Mouse (Mus musculus): ENCODE data around the gene Itga11. TPM values are rescaled to one million over a fixed set of nuclear protein-coding genes. Genes with fewer than 3 reads are reported as not detected.
"Not testable (repeated sequence)": the region's sequence is repeated elsewhere in the genome, so short reads cannot be mapped to it uniquely, and the experiment has no call there.

Gene Itga11
- total RNA-seq, 2 experiments from 2014 or later, result not detected

DNA sequence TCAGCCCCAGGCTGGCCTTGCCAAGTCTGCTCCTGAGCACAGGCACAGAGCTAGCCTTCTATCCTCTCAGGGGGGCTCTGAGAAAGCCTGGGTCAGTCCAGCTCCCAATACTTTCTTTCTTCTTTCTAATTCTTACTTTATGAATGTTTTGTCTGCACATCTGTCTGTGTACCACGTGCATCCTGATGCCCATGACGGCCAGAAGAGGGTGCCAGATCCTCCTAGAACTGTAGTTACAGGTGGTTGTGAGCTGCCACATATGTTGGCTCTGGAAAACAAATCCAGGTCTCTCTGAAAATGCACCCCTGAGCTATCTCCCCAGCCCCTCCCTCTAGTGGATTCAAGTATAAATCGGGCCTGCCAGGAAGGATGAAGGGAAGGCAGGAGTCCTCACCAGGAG is 82.0 kb downstream of the Itga11 start:
- ATAC-seq (ENCODE audit: poor library complexity, severe bottlenecking), result no peak

DNA sequence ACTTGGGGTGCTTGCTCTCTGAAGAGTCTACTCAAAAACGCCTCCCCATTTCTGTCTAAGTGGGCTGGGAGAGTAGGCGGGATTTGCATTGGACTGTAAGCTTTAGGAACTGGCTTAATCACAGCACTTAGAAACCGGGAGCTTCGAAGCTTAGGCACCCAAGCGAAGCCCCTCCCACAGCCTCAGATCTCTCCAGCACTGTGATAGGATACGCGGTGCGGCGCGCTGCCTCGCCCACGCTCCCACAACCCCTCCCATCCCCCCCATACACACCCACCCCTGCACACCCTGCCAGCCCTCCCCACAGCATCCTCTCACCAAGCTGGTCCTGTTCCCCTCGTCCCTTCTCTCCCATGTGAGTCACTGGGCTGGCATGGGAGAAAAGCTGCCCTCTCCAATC is 85.9 kb downstream of the Itga11 start:
- ATAC-seq (ENCODE audit: poor library complexity, severe bottlenecking), result no peak

DNA sequence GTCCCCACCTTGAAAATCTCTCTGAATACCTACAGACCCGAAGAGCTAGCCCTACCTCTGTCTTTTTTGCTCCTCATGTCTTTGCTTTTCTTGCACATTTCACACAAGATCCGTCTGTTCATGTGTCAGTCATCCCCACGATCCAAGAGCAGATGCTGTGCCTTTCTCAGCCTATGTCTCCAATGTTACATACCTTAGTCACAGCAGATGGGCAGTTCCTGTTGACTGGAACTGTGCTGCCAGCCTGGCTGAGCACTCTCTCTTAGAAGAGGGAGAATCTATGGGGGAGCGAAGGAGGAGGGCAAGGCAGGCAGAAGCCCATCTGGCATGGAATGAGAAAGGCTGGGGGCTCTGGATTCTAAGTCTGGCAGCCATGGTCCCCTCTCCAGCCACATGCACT is 87.7 kb downstream of the Itga11 start:
- no peak for ATAC-seq (ENCODE audit: poor library complexity, severe bottlenecking)

DNA sequence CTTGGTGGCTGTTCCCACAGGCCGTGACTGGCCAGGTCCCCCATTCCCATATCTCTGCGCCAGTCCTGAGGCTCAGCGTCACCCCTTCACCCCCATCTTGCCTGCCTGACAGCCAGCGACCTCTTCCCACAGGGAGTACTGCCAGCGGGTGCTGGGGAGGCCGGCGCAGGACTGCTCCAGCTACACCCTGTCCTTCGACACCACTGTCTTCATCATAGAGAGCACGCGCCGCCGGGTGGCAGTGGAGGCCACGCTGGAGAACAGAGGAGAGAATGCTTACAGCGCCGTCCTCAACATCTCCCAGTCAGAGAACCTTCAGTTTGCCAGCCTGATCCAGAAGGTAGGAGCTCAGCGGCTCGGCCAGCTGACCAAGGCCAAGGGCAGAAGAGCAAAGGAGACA is 89.8 kb downstream of the Itga11 start:
- no peak for ATAC-seq (ENCODE audit: poor library complexity, severe bottlenecking)

DNA sequence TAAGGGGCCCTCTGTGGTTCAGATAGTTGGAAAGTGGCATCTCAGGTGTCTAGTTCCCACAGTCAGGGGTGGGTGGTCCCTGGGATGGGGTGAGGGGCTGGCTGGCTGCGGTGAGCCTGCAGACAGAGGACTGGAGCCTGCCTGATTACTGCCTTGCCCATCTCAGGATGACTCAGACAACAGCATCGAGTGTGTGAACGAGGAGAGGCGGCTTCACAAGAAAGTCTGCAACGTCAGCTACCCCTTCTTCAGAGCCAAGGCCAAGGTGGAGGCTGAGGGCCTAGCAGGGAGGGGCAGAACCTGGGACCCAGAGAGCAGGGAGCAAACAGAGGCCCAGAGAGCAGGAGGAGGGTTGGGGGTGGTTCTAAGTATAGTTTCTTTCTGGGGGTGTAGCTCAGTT is 90.7 kb downstream of the Itga11 start:
- ATAC-seq (ENCODE audit: poor library complexity, severe bottlenecking), result no peak

DNA sequence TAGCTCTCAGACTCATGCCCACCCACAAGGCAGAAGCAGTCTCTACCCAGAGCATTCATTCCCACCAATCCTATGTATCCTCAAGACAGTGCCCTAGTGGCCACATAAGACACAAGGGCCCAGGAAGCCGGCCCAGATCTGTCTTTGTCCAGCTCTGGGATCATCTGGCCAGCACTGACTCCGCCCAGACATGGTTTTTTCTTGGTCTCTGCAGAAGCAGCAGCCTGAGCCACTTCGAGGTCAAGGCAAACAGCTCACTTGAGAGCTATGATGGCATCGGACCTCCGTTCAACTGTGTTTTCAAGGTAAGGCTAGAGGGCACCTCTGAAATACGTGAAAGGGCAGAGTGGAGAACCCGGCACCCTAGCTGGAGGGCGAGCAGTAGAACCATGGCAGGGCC is 95.1 kb downstream of the Itga11 start:
- no peak for ATAC-seq (ENCODE audit: poor library complexity, severe bottlenecking)

DNA sequence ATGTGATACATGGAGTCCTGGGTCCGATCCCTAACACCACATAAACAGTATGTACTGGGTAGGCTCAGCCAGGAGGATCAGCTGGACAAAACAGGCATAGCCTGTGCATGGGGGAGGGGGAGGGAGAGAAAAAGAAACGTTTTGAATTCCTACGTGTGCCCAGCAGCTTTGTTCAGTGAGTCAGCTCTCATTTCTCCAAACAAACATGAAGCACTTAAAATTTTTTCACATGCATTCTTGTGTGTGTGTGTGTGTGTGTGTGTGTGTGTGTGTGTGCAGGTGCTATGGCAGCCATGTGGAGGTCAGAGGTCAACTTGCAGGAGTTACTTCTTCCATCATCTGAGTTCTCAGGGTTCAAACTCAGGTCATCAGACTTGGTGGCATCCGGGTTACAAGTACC is 97.8 kb downstream of the Itga11 start:
- ATAC-seq (ENCODE audit: poor library complexity, severe bottlenecking), result no peak

DNA sequence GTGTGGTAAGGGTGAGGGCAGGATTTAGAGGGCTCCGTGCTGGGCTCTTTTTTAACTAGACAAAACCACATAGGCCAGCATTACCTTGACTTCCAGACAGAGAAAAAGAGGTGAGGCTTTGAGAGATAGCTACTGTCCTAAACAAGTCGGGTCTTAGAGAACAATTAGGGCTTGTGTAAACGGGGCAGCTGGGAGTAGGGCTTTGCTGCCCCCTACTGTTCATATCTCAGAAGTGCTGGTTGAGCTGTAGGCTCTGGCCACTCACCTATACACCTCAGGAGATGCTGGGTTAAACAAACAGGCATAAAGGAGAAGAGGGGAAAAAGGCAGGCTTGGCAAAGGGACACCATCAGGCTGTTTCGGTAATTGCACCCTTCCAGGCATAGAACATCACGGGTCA is 99.8 kb downstream of the Itga11 start:
- 0 out of 2 replicates have a peak, but pooled peaks have one; percentile 45 for ATAC-seq (ENCODE audit: poor library complexity, severe bottlenecking)

DNA sequence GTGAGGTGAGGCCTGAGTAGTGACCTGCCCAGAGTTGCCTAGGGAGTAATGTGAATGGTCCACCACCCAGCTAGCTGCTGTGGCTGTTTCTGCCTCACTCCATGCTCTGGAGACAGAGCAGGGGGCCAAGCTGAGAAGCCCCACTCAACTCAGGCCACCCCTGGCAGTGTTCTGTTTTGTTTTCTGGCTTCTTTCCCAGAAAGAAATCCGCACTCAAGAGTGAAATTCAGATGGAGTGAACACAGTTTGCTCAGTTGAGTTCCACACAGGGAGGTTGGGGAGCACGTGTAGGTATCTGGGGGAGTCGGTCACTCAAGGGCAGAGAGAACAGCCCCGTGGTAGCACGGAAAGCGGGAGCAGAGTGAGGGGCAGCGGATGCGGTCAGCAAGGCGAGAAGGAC is 101.1 kb downstream of the Itga11 start:
- no peak for ATAC-seq (ENCODE audit: poor library complexity, severe bottlenecking)

DNA sequence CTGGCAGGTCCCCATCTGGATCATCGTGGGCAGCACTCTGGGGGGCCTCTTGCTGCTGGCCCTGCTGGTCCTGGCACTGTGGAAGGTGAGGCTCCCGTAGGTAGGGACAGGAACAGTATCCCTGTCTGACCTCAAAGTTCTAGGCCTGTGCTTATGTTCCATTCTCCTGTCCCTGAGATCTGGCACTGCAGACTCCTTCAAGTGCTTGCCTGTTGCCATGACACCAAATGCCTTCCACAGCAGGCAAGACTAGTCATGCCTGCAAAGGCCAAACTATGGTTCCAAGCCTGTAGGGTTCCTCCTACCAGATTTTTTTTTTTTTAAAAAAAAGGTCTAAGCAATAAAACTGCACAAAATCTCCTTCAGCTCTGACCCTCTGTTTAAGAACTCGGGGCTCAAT is 104.3 kb downstream of the Itga11 start:
- no peak for ATAC-seq (ENCODE audit: poor library complexity, severe bottlenecking)

DNA sequence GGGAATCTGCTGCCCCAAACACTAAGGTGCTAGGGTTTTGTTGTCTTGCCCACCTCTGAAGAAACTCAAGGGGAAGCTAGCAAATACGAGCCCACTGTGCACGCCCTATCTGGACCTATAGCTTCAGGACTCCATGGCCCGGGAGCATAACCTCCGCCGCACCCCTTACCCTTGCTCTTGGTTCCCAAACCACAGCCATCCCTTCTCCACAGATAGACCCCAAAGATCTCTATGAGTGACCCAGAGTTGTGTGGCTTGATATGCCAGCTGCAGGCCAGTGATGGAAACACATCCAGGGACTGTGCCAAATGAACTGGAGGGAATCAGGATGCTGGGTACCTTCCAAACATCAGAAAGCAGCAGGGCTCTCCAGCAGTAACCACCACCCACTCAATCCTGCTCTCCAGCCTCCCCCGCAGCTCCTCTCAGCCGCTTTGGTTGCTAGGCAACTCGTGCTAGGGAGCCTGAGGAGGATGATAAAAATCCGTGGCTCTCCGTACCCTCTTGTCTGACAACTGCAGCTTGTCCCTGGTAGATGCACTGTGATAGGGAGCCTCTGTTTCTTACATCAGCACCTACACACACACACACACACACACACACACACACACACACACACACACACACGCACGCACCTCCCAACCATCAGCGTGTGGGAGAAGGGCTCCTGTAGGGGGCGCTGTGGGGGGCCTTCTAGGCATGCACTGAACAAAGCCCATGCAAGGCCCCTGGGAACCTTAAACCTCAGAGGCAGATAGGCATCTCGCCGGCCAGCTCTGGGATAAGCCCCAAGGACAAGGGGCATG is 105.6 kb downstream of the Itga11 start:
- ATAC-seq (ENCODE audit: poor library complexity, severe bottlenecking), result no peak

DNA sequence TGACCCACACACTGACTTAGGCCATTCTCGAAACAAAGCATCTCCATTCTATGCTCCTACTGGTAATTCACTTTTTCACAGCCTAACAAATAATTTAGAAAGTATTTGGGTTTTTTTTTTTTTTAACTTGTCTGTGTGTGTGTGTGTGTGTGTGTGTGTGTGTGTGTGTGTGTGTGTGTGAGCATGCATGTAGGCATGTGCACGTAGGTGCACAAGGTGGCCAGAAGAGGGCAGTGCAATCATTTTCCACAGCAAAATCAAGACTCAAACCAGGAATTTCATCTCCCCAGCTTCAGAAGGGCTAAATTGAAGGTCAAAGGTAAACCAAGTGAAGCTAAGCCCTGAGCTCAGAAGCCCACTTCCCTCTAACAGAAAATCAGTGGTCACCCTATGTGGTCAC is 106.6 kb downstream of the Itga11 start:
- no peak for ATAC-seq (ENCODE audit: poor library complexity, severe bottlenecking)

DNA sequence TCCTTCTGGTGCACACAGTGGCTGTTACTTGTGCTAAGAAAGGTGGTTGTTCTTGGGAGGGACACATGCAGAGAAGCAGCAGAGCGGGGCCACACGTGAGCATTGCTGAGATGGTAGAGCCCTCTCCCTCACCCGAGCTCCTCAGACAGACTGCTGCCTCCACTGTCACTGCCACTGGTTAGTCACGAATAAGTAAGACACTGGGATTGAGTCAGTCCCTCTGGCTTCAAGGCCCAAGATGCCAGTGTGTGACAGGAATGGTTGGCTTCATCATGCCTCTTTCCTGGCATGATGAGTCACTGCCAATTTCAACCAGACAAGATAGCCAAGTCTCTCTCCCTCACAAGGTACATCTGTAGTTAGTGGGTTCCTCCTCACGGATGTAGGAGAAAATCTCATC is 109.1 kb downstream of the Itga11 start:
- ATAC-seq (ENCODE audit: poor library complexity, severe bottlenecking), result no peak

DNA sequence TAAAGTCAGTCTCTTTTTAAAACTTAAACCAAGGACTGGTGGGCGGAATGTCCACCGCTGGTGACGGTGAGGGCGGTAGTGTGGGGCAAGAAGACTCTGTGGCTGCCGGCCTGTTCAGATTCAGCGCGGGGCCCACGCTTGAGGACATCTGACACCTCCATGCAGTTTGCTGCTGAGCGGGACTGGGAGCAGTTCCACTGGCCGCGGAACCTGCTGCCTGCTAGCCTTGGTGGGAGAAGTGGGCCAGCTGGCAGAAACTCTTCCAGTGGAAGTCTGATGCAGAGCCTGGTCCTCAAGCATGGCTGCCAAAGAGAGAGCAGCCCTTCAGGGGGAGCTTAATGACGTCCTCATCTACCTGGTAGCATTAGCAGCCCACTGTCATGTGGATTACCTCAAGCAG is 112.2 kb downstream of the Itga11 start:
- ATAC-seq (ENCODE audit: poor library complexity, severe bottlenecking), result no peak

DNA sequence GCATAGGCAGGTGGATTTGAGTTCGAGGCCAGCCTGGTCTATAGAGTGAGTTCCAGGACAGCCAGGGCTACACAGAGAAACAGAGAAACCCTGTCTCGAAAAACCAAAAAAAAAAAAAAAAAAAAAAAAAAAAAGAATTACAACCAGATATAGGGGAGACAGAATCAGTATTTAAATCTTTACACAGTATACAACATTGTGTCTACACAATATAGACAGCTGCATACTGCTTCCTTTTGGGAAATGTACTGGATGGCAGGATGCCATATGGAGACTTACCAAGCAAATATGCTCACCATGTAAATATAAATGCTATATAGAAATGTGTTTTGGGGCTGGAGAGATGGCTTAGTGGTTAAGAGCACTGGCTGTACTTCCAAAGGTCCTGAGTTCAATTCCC is 121.6 kb downstream of the Itga11 start:
- ATAC-seq (ENCODE audit: poor library complexity, severe bottlenecking), result not testable (repeated sequence)

DNA sequence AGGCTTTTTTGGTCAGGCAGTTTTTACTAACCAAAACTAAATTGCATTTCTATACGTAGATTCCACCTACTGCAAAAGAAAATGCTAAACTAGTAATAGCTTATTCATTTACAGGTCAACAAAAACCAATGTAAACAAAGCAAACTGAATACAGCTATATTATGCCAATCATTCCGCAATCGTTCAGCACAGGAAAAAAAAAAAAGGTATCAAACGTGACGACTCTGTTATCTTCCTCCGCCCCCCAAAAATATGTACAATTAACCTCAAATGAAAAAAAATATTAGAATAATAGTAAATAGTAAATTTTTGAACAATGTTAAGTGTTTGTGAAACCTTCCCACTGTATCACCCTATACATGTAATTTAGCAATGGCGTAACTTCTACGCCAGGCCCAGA is 132.5 kb downstream of the Itga11 start:
- ATAC-seq (ENCODE audit: poor library complexity, severe bottlenecking), result no peak

DNA sequence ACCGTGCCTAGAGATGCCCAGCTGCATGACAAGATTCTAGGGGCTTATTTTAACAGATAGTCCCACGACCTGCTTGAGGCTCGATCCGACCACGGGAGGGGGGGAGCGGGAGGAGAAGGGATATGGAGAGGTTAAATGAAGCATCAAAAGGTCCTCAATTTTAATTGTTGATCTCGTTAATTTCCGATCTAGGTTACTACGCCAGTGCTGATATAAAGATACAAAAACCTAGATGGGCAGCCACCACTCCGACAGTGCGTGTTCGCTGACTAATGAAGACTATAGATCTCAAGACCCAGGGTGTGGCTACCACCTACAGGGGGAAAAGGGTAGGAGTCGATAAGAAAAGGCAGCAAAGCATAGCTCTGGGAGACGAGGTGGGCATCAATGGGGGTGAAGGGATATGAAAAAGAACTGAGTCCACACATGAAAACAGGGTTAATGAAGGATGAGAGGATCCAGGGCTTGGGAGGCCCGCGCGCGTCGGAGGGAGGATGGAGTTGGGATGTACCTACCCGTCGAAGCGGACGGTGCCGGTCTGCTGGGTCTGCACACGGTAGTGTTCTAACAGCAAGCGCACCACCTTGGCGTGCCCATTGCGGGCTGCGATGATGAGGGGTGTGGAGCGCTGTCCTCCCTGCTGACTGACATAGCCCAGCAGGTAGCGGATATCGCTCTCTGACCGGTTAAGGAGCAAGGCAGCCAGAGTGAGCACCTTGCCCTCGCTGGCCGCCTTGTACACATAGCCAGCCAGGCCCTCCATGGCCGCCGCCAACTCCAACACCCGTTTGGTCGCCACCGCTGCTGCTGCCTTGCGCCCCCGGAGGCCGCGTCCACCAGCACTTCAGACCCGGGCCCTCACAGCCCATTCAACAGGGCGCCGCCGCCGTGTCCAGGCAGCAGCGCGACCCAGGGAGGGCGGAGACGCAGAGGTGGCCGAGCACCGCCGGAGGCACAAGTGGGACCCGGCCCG is 133.2 kb downstream of the Itga11 start:
- peak; percentile 53 for ATAC-seq (ENCODE audit: poor library complexity, severe bottlenecking)

DNA sequence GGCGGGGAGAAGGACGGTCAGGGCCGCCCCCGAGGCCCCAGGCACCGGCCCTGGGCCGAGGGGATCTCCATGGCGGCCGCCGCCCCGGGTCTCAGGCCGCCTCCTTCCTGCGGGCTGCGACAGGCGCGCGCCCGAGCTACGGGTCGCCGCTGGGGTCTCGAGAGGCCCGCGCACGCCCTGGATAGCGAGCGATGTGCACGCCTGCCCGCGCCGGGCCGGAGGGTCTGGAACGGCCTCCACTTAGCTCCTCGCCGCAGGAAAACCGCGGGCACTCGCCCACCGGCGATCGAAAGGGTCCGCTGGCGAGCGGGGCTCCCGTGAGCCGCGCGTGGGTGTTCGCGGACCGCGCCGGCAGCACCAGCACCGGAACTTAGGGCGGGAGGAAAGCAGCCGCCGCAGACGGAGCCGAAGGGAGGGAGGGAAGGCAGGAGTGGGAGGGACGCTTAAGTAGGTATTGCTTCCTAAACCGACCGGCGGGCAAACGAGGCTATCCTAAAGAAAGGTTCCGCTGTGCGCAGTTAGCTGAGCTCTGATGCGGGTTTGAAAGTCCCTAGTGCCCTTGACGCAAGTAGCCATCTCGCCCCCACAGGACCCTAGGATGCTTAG is 134.0 kb downstream of the Itga11 start, which contains the start of gene Fem1b:
Gene Fem1b, minus strand, starts transcription at position 419 of the 606 bp plus-strand sequence.
- peak; percentile 91 for ATAC-seq (ENCODE audit: poor library complexity, severe bottlenecking)

DNA sequence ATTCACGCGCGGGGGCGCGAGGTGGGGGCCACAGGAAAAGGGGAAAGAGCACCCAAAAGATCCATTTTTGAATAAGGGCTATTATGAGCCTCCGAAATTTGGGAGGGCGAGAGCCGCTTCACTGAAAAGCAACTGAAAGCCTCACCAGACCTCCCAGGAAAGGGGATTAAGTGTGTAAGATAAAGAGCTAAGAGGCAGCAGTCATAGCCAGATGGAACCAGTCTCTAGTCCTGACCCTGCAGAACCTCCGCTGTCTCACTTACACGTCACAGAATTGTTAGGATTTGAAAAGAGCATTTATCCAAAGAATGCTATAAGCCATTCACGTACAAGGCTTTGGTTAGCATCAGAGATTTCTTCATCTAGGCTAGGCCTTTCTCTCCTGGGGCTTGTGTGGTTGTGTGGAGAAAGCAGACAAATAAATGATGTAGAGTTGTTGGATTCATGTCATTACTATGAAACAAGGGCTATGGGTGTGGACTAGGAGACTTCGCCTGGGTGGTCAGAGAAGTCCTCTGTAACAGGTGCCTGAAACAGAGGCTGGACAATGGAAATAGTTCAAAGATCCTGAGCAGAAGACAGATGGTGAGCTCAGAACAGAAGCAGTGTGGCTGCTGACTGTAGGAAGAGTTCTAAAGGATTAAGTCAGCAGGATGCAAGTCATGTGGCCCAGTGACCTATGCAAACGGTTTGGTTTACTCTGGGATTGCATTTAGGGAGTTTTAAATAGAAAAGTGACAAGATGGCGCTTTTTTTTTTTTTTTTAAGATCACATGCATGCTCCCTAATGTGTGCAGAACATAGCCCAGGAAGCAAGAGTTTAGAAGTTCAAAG is 134.8 kb downstream of the Itga11 start:
- 0 out of 2 replicates have a peak, but pooled peaks have one; percentile 2 for ATAC-seq (ENCODE audit: poor library complexity, severe bottlenecking)

DNA sequence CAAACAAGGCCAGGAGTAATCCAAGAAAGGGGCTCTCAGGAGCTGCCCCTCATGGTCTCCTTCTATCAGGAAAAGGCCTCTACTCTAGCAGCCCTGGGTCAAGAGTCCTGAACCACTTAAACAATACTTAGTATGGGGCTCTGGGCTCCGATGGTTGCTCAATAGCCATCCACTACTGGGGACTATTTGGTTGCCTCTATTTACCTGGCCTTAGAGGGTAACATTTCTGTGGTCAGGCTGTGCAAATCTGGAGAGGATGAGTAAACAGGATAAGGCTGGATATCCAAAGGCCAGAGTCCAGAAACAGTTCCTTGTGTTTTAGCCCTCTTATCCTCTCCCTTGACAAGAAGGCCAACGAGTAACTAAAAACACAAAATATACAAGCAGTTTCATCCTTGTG is 137.1 kb downstream of the Itga11 start:
- ATAC-seq (ENCODE audit: poor library complexity, severe bottlenecking), result no peak
